Mouse (Mus musculus): ENCODE results near the gene Myh1. TPM values are rescaled to one million over a fixed set of nuclear protein-coding genes. Genes with fewer than 3 reads are reported as not detected.

Myh1 gene
- 0.10 and 0.13 TPM in 2 replicates for polyA plus RNA-seq (2015; fragmentation: Nextera tagmentation; extraction: Ambion mirVana)

- Histone ChIP-seq H3K27ac (ENCODE audit: low read depth, low read length) (no peak within 1 kb of the TSS), H3K4me1 (ENCODE audit: control insufficient read depth, insufficient read depth, low read depth, low read length) (no peaks in the 10 kb centered on the region), H3K4me3 (ENCODE audit: low read length) (no peak within 1 kb of the TSS), H3K36me3 (ENCODE audit: control insufficient read depth, insufficient read depth, low read length) (no peaks in the 10 kb centered on the region), H3K4me2 (ENCODE audit: low read length) (no peak within 1 kb of the TSS), H3K27me3 (replicated peaks; ENCODE audit: control insufficient read depth, insufficient read depth, low read length) (no peaks in the 10 kb centered on the region), H3K9ac (ENCODE audit: low read depth, low read length) (no peak within 1 kb of the TSS), H3K9me3 (ENCODE audit: control insufficient read depth, low read length) (no peaks in the 10 kb centered on the region)
- 75% methylated on average over 4 of the region's 4 CpGs for WGBS
- ATAC-seq, result no peak
Observed at GRCm38 (mm10) chr11:67199752-67200151, at the start of gene Myh1. Gene Myh1 (plus strand): TSS chr11:67200052.

- H3K27me3 ChIP-seq (replicated peaks; ENCODE audit: control insufficient read depth, insufficient read depth, low read length), result no peaks in the 10 kb centered on the region
- H3K27ac ChIP-seq (ENCODE audit: low read depth, low read length), result no peak overlapping the region
- ATAC-seq, result no peak
- H3K9ac ChIP-seq (ENCODE audit: low read depth, low read length), result no peak overlapping the region
- H3K4me1 ChIP-seq (ENCODE audit: control insufficient read depth, insufficient read depth, low read depth, low read length), result no peaks in the 10 kb centered on the region
- WGBS, result 90% methylated on average over 2 of the region's 2 CpGs
- no peak overlapping the region for H3K4me3 ChIP-seq (ENCODE audit: low read length)
- no peak overlapping the region for H3K4me2 ChIP-seq (ENCODE audit: low read length)
- H3K36me3 ChIP-seq (ENCODE audit: control insufficient read depth, insufficient read depth, low read length), result no peaks in the 10 kb centered on the region
- H3K9me3 ChIP-seq (ENCODE audit: control insufficient read depth, low read length), result no peaks in the 10 kb centered on the region
Observed at GRCm38 (mm10) chr11:67150237-67150636, 49.6 kb upstream of the Myh1 start.

- H3K4me1 ChIP-seq (ENCODE audit: control insufficient read depth, insufficient read depth, low read depth, low read length), result no peaks in the 10 kb centered on the region
- 76% methylated on average over 3 of the region's 3 CpGs for WGBS
Observed at GRCm38 (mm10) chr11:67151159-67151558, 48.7 kb upstream of the Myh1 start.

GRCm38 (mm10) chr11:67151651-67152630 lies 47.9 kb upstream of the Myh1 start:
- no peaks in the 10 kb centered on the region for H3K27me3 ChIP-seq (replicated peaks; ENCODE audit: control insufficient read depth, insufficient read depth, low read length)
- no peak for ATAC-seq

More at GRCm38 (mm10) chr11:67151159-67151558, 48.7 kb upstream of the Myh1 start:
- Histone ChIP-seq H3K4me3 (ENCODE audit: low read length) (no peak overlapping the region), H3K4me2 (ENCODE audit: low read length) (no peak overlapping the region), H3K27me3 (replicated peaks; ENCODE audit: control insufficient read depth, insufficient read depth, low read length) (no peaks in the 10 kb centered on the region), H3K9ac (ENCODE audit: low read depth, low read length) (no peak overlapping the region), H3K27ac (ENCODE audit: low read depth, low read length) (no peak overlapping the region), H3K9me3 (ENCODE audit: control insufficient read depth, low read length) (no peaks in the 10 kb centered on the region), H3K36me3 (ENCODE audit: control insufficient read depth, insufficient read depth, low read length) (no peaks in the 10 kb centered on the region)
- no peak for ATAC-seq

GRCm38 (mm10) chr11:67153123-67153522 lies 46.7 kb upstream of the Myh1 start:
- Histone ChIP-seq H3K36me3 (ENCODE audit: control insufficient read depth, insufficient read depth, low read length) (no peaks in the 10 kb centered on the region), H3K9ac (ENCODE audit: low read depth, low read length) (no peak overlapping the region), H3K4me2 (ENCODE audit: low read length) (no peak overlapping the region), H3K4me1 (ENCODE audit: control insufficient read depth, insufficient read depth, low read depth, low read length) (no peaks in the 10 kb centered on the region), H3K9me3 (ENCODE audit: control insufficient read depth, low read length) (no peaks in the 10 kb centered on the region), H3K27ac (ENCODE audit: low read depth, low read length) (no peak overlapping the region), H3K27me3 (replicated peaks; ENCODE audit: control insufficient read depth, insufficient read depth, low read length) (no peaks in the 10 kb centered on the region), H3K4me3 (ENCODE audit: low read length) (no peak overlapping the region)
- ATAC-seq, result peak; percentile 52; the same call in 1 of the 2 replicates
- WGBS, result 12% methylated on average over 1 of the region's 1 CpGs

More at GRCm38 (mm10) chr11:67151651-67152630, 47.9 kb upstream of the Myh1 start:
- no peak overlapping the region for H3K9ac ChIP-seq (ENCODE audit: low read depth, low read length)
- H3K4me3 ChIP-seq (ENCODE audit: low read length), result no peak overlapping the region
- WGBS, result 83% methylated on average over 16 of the region's 16 CpGs
- H3K27ac ChIP-seq (ENCODE audit: low read depth, low read length), result no peak overlapping the region
- no peaks in the 10 kb centered on the region for H3K9me3 ChIP-seq (ENCODE audit: control insufficient read depth, low read length)
- H3K4me1 ChIP-seq (ENCODE audit: control insufficient read depth, insufficient read depth, low read depth, low read length), result no peaks in the 10 kb centered on the region
- no peak overlapping the region for H3K4me2 ChIP-seq (ENCODE audit: low read length)
- no peaks in the 10 kb centered on the region for H3K36me3 ChIP-seq (ENCODE audit: control insufficient read depth, insufficient read depth, low read length)

- Histone ChIP-seq H3K9ac (ENCODE audit: low read depth, low read length) (no peak overlapping the region), H3K27me3 (replicated peaks; ENCODE audit: control insufficient read depth, insufficient read depth, low read length) (no peaks in the 10 kb centered on the region), H3K27ac (ENCODE audit: low read depth, low read length) (no peak overlapping the region), H3K4me2 (ENCODE audit: low read length) (no peak overlapping the region), H3K4me1 (ENCODE audit: control insufficient read depth, insufficient read depth, low read depth, low read length) (no peaks in the 10 kb centered on the region), H3K9me3 (ENCODE audit: control insufficient read depth, low read length) (no peaks in the 10 kb centered on the region), H3K36me3 (ENCODE audit: control insufficient read depth, insufficient read depth, low read length) (no peaks in the 10 kb centered on the region), H3K4me3 (ENCODE audit: low read length) (no peak overlapping the region)
- ATAC-seq, result no peak
- WGBS, result 76% methylated on average over 1 of the region's 1 CpGs
Observed at GRCm38 (mm10) chr11:67153843-67154242, 46.0 kb upstream of the Myh1 start.

- Histone ChIP-seq H3K27me3 (replicated peaks; ENCODE audit: control insufficient read depth, insufficient read depth, low read length) (no peaks in the 10 kb centered on the region), H3K9me3 (ENCODE audit: control insufficient read depth, low read length) (no peaks in the 10 kb centered on the region), H3K36me3 (ENCODE audit: control insufficient read depth, insufficient read depth, low read length) (no peaks in the 10 kb centered on the region), H3K4me3 (ENCODE audit: low read length) (no peak overlapping the region), H3K9ac (ENCODE audit: low read depth, low read length) (no peak overlapping the region), H3K4me2 (ENCODE audit: low read length) (no peak overlapping the region), H3K27ac (ENCODE audit: low read depth, low read length) (no peak overlapping the region), H3K4me1 (ENCODE audit: control insufficient read depth, insufficient read depth, low read depth, low read length) (no peaks in the 10 kb centered on the region)
- 98% methylated on average over 2 of the region's 2 CpGs for WGBS
- ATAC-seq, result no peak
Observed at GRCm38 (mm10) chr11:67155650-67156049, 44.2 kb upstream of the Myh1 start.

- no peak overlapping the region for H3K9ac ChIP-seq (ENCODE audit: low read depth, low read length)
- no peaks in the 10 kb centered on the region for H3K9me3 ChIP-seq (ENCODE audit: control insufficient read depth, low read length)
- H3K27me3 ChIP-seq (replicated peaks; ENCODE audit: control insufficient read depth, insufficient read depth, low read length), result no peaks in the 10 kb centered on the region
- H3K4me3 ChIP-seq (ENCODE audit: low read length), result no peak overlapping the region
- H3K4me2 ChIP-seq (ENCODE audit: low read length), result no peak overlapping the region
- no peak for ATAC-seq
- H3K36me3 ChIP-seq (ENCODE audit: control insufficient read depth, insufficient read depth, low read length), result no peaks in the 10 kb centered on the region
- WGBS, result 88% methylated on average over 3 of the region's 3 CpGs
- no peaks in the 10 kb centered on the region for H3K4me1 ChIP-seq (ENCODE audit: control insufficient read depth, insufficient read depth, low read depth, low read length)
- H3K27ac ChIP-seq (ENCODE audit: low read depth, low read length), result no peak overlapping the region
Observed at GRCm38 (mm10) chr11:67160131-67160530, 39.7 kb upstream of the Myh1 start.

- Histone ChIP-seq H3K27me3 (replicated peaks; ENCODE audit: control insufficient read depth, insufficient read depth, low read length) (no peaks in the 10 kb centered on the region), H3K9ac (ENCODE audit: low read depth, low read length) (no peak overlapping the region), H3K4me2 (ENCODE audit: low read length) (no peak overlapping the region), H3K27ac (ENCODE audit: low read depth, low read length) (no peak overlapping the region), H3K9me3 (ENCODE audit: control insufficient read depth, low read length) (no peaks in the 10 kb centered on the region), H3K4me3 (ENCODE audit: low read length) (no peak overlapping the region), H3K4me1 (ENCODE audit: control insufficient read depth, insufficient read depth, low read depth, low read length) (no peaks in the 10 kb centered on the region), H3K36me3 (ENCODE audit: control insufficient read depth, insufficient read depth, low read length) (no peaks in the 10 kb centered on the region)
- 72% methylated on average over 4 of the region's 4 CpGs for WGBS
- ATAC-seq, result no peak
Observed at GRCm38 (mm10) chr11:67163701-67164100, 36.2 kb upstream of the Myh1 start.
